Mouse (Mus musculus) ES-Bruce4 (cell line): Measurements from ENCODE around the gene Fbxo5.

Experiments used
- CTCF ChIP-seq: IDR thresholded peaks from one replicate; pipeline ENCODE4 v1.8.1; 2011; ENCODE audit warnings: low read depth, low read length
- EP300 ChIP-seq: IDR thresholded peaks from 2 replicates; pipeline ENCODE4 v1.6.1; 2011; ENCODE audit warnings: low read depth, low read length; ENCODE audit not compliant: insufficient read depth

DNA sequence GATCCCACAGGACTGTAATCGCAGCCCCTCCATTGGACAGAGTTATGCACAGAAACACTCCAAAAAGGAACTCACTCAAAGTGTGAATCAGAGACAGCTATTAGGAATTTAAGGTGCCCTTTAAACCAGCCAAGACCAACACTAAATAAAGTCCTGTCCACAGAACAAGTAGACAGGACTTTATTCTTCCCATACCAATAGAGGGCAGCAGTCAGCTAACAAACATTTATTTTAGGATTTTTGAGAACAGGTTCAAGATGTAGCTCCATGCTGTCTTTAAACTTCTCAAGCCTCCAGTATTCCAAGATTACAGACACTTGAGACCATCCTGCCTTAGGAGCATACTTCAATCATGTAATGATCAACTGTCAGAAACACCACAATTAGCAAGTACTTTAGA, 4.9 kb downstream of the Fbxo5 start:
- no peak for TF ChIP-seq CTCF
- no peak for TF ChIP-seq EP300
